Mouse (Mus musculus): ENCODE measurements at regions not wholly inside any gene's neighbourhood (a gene's known extent, or its start where the extent isn't known, plus 50 kb on each side); places are given as distances from the start of the nearest gene placed in this dataset.

GRCm38 (mm10) chr19:52623496-52623895 is 359.4 kb downstream of the Ins1 start:
- Histone ChIP-seq H3K4me3 (replicated peaks; ENCODE audit: low read length) (no peak overlapping the region), H3K9me3 (ENCODE audit: control insufficient read depth, low read length) (no peaks in the 10 kb centered on the region), H3K36me3 (ENCODE audit: control insufficient read depth, insufficient read depth) (no peaks in the 10 kb centered on the region), H3K9ac (replicated peaks; ENCODE audit: low read depth, low read length) (no peak overlapping the region), H3K27ac (ENCODE audit: low read length) (no peak overlapping the region), H3K4me2 (ENCODE audit: low read length) (no peak overlapping the region), H3K4me1 (replicated peaks; ENCODE audit: control insufficient read depth, insufficient read depth, low read length) (peaks cover 6% of the 10 kb centered on the region), H3K27me3 (replicated peaks; ENCODE audit: control insufficient read depth, insufficient read depth, low read length) (no peaks in the 10 kb centered on the region)
- ATAC-seq = no peak; the same call in 1 of the 2 replicates

GRCm38 (mm10) chr19:52613353-52613752 is 349.3 kb downstream of the Ins1 start:
- WGBS = 90% methylated on average over 5 of the region's 5 CpGs
- Histone ChIP-seq H3K36me3 (ENCODE audit: control insufficient read depth, insufficient read depth) (no peaks in the 10 kb centered on the region), H3K9ac (replicated peaks; ENCODE audit: low read depth, low read length) (no peak overlapping the region), H3K27ac (ENCODE audit: low read length) (no peak overlapping the region), H3K9me3 (ENCODE audit: control insufficient read depth, low read length) (no peaks in the 10 kb centered on the region), H3K4me3 (replicated peaks; ENCODE audit: low read length) (no peak overlapping the region), H3K4me1 (replicated peaks; ENCODE audit: control insufficient read depth, insufficient read depth, low read length) (no peaks in the 10 kb centered on the region), H3K4me2 (ENCODE audit: low read length) (no peak overlapping the region), H3K27me3 (replicated peaks; ENCODE audit: control insufficient read depth, insufficient read depth, low read length) (no peaks in the 10 kb centered on the region)
- no peak for ATAC-seq

- ATAC-seq = no peak
- H3K9me3 ChIP-seq (ENCODE audit: control insufficient read depth, low read length) = no peaks in the 10 kb centered on the region
- H3K4me2 ChIP-seq (ENCODE audit: low read length) = no peak overlapping the region
- H3K9ac ChIP-seq (replicated peaks; ENCODE audit: low read depth, low read length) = no peak overlapping the region
- H3K27me3 ChIP-seq (replicated peaks; ENCODE audit: control insufficient read depth, insufficient read depth, low read length) = no peaks in the 10 kb centered on the region
- H3K36me3 ChIP-seq (ENCODE audit: control insufficient read depth, insufficient read depth) = no peaks in the 10 kb centered on the region
- no peaks in the 10 kb centered on the region for H3K4me1 ChIP-seq (replicated peaks; ENCODE audit: control insufficient read depth, insufficient read depth, low read length)
- H3K27ac ChIP-seq (ENCODE audit: low read length) = no peak overlapping the region
- 80% methylated on average over 3 of the region's 3 CpGs for WGBS
- H3K4me3 ChIP-seq (replicated peaks; ENCODE audit: low read length) = no peak overlapping the region
Observed at GRCm38 (mm10) chr19:52606859-52607258, 342.8 kb downstream of the Ins1 start.

- Histone ChIP-seq H3K9me3 (ENCODE audit: control insufficient read depth, low read length) (no peaks in the 10 kb centered on the region), H3K27me3 (replicated peaks; ENCODE audit: control insufficient read depth, insufficient read depth, low read length) (no peaks in the 10 kb centered on the region), H3K36me3 (ENCODE audit: control insufficient read depth, insufficient read depth) (no peaks in the 10 kb centered on the region), H3K4me1 (replicated peaks; ENCODE audit: control insufficient read depth, insufficient read depth, low read length) (no peaks in the 10 kb centered on the region), H3K27ac (ENCODE audit: low read length) (no peak overlapping the region), H3K4me2 (ENCODE audit: low read length) (no peak overlapping the region), H3K9ac (replicated peaks; ENCODE audit: low read depth, low read length) (no peak overlapping the region), H3K4me3 (replicated peaks; ENCODE audit: low read length) (no peak overlapping the region)
- 9% methylated on average over 3 of the region's 3 CpGs for WGBS
- ATAC-seq = no peak
Observed at GRCm38 (mm10) chr19:52600410-52600809, 336.3 kb downstream of the Ins1 start.

- H3K36me3 ChIP-seq (ENCODE audit: control insufficient read depth, insufficient read depth) = no peaks in the 10 kb centered on the region
- no peak overlapping the region for H3K4me3 ChIP-seq (replicated peaks; ENCODE audit: low read length)
- no peak overlapping the region for H3K27ac ChIP-seq (ENCODE audit: low read length)
- no peaks in the 10 kb centered on the region for H3K4me1 ChIP-seq (replicated peaks; ENCODE audit: control insufficient read depth, insufficient read depth, low read length)
- no peaks in the 10 kb centered on the region for H3K27me3 ChIP-seq (replicated peaks; ENCODE audit: control insufficient read depth, insufficient read depth, low read length)
- WGBS = 85% methylated on average over 4 of the region's 4 CpGs
- H3K9ac ChIP-seq (replicated peaks; ENCODE audit: low read depth, low read length) = no peak overlapping the region
- ATAC-seq = no peak
- H3K4me2 ChIP-seq (ENCODE audit: low read length) = no peak overlapping the region
- no peaks in the 10 kb centered on the region for H3K9me3 ChIP-seq (ENCODE audit: control insufficient read depth, low read length)
Observed at GRCm38 (mm10) chr19:52565401-52565800, 301.3 kb downstream of the Ins1 start.

GRCm38 (mm10) chr19:52534758-52535157 is 270.7 kb downstream of the Ins1 start:
- H3K36me3 ChIP-seq (ENCODE audit: control insufficient read depth, insufficient read depth) = no peaks in the 10 kb centered on the region
- WGBS = 31% methylated on average over 4 of the region's 4 CpGs
- H3K27me3 ChIP-seq (replicated peaks; ENCODE audit: control insufficient read depth, insufficient read depth, low read length) = no peaks in the 10 kb centered on the region
- H3K9ac ChIP-seq (replicated peaks; ENCODE audit: low read depth, low read length) = no peak overlapping the region
- H3K9me3 ChIP-seq (ENCODE audit: control insufficient read depth, low read length) = no peaks in the 10 kb centered on the region
- H3K4me3 ChIP-seq (replicated peaks; ENCODE audit: low read length) = no peak overlapping the region
- no peaks in the 10 kb centered on the region for H3K4me1 ChIP-seq (replicated peaks; ENCODE audit: control insufficient read depth, insufficient read depth, low read length)
- H3K4me2 ChIP-seq (ENCODE audit: low read length) = no peak overlapping the region
- 0 out of 2 replicates have a peak, but pooled peaks have one; percentile 12 for ATAC-seq
- H3K27ac ChIP-seq (ENCODE audit: low read length) = no peak overlapping the region

- Histone ChIP-seq H3K9ac (replicated peaks; ENCODE audit: low read depth, low read length) (no peak overlapping the region), H3K4me1 (replicated peaks; ENCODE audit: control insufficient read depth, insufficient read depth, low read length) (no peaks in the 10 kb centered on the region), H3K27ac (ENCODE audit: low read length) (no peak overlapping the region), H3K4me3 (replicated peaks; ENCODE audit: low read length) (no peak overlapping the region), H3K36me3 (ENCODE audit: control insufficient read depth, insufficient read depth) (no peaks in the 10 kb centered on the region), H3K4me2 (ENCODE audit: low read length) (no peak overlapping the region), H3K9me3 (ENCODE audit: control insufficient read depth, low read length) (no peaks in the 10 kb centered on the region), H3K27me3 (replicated peaks; ENCODE audit: control insufficient read depth, insufficient read depth, low read length) (no peaks in the 10 kb centered on the region)
- ATAC-seq = peak; percentile 64
- 74% methylated on average over 5 of the region's 5 CpGs for WGBS
Observed at GRCm38 (mm10) chr19:52525509-52525908, 261.4 kb downstream of the Ins1 start.

GRCm38 (mm10) chr19:52503331-52503730 is 239.2 kb downstream of the Ins1 start:
- Histone ChIP-seq H3K36me3 (ENCODE audit: control insufficient read depth, insufficient read depth) (no peaks in the 10 kb centered on the region), H3K4me1 (replicated peaks; ENCODE audit: control insufficient read depth, insufficient read depth, low read length) (no peaks in the 10 kb centered on the region), H3K4me3 (replicated peaks; ENCODE audit: low read length) (no peak overlapping the region), H3K4me2 (ENCODE audit: low read length) (no peak overlapping the region), H3K27ac (ENCODE audit: low read length) (no peak overlapping the region), H3K27me3 (replicated peaks; ENCODE audit: control insufficient read depth, insufficient read depth, low read length) (no peaks in the 10 kb centered on the region), H3K9ac (replicated peaks; ENCODE audit: low read depth, low read length) (no peak overlapping the region), H3K9me3 (ENCODE audit: control insufficient read depth, low read length) (peaks cover 4% of the 10 kb centered on the region; the same call in 1 of the 2 replicates)
- WGBS = 64% methylated on average over 4 of the region's 4 CpGs
- ATAC-seq = no peak
